Mouse (Mus musculus) G1E (cell line): Measurements from ENCODE around the gene Zbtb43. TPM values are rescaled to one million over a fixed set of nuclear protein-coding genes. Genes with fewer than 3 reads are reported as not detected.

ENCODE experiments used
- ATAC-seq: 2 replicates; pipeline ENCODE4 v1.8.0; 2016; ENCODE audit warnings: mild to moderate bottlenecking; ENCODE audit not compliant: insufficient number of reproducible peaks, poor library complexity, low FRiP score, severe bottlenecking; ENCODE audit errors: extremely low read depth
- DNase-seq: peaks from one replicate; pipeline ENCODE4 v3.0.0; 2012; ENCODE audit warnings: low spot score
- H3K27me3 ChIP-seq: 2 replicates; pipeline ENCODE4 v1.6.1; 2012; ENCODE audit warnings: mild to moderate bottlenecking, low read length, inconsistent platforms; ENCODE audit not compliant: insufficient read depth
- H3K36me3 ChIP-seq: replicated peaks from 2 replicates; pipeline ENCODE3; 2012; ENCODE audit warnings: mild to moderate bottlenecking, inconsistent platforms
- H3K4me1 ChIP-seq: 2 replicates; pipeline ENCODE4 v1.6.1; 2012; ENCODE audit warnings: low read depth, low read length, inconsistent platforms, mixed read lengths; ENCODE audit not compliant: insufficient read depth
- H3K4me3 ChIP-seq: 2 replicates; pipeline ENCODE4 v1.5.1; 2012; ENCODE audit warnings: low read depth, mild to moderate bottlenecking, inconsistent platforms, low read length, moderate library complexity, mixed read lengths
- H3K9me3 ChIP-seq: replicated peaks from 2 replicates; pipeline ENCODE4 v1.6.1; 2012; ENCODE audit warnings: inconsistent platforms
- CTCF ChIP-seq: IDR thresholded peaks from 2 replicates; pipeline ENCODE4 v1.5.1; 2012; ENCODE audit warnings: low read depth, low read length, inconsistent platforms, mixed read lengths
- GATA1 ChIP-seq: IDR thresholded peaks from 2 replicates; pipeline ENCODE4 v1.6.1; 2012; ENCODE audit warnings: borderline replicate concordance, low read length, inconsistent platforms, mixed read lengths
- GATA2 ChIP-seq: IDR thresholded peaks from 2 replicates; pipeline ENCODE4 v1.6.1; 2012; ENCODE audit warnings: low read depth, low read length, inconsistent platforms, borderline replicate concordance
- POLR2AphosphoS5 ChIP-seq: IDR thresholded peaks from 2 replicates; pipeline ENCODE4 v1.6.1; 2012; ENCODE audit warnings: low read depth, low read length, inconsistent platforms; ENCODE audit not compliant: insufficient replicate concordance
- TAL1 ChIP-seq: conservative IDR thresholded peaks from 2 replicates; pipeline ENCODE4 v1.6.1; 2012; ENCODE audit warnings: low read depth, low read length, inconsistent platforms, mixed read lengths
- polyA plus RNA-seq: library from polyadenylated mRNA; stranded (reverse); fragments of >175 nt; gene quantifications from 2 replicates; pipeline ENCODE4 v1.2.3, GENCODE M21; 2012
- total RNA-seq, 2 experiments: library from RNA; stranded (forward) in 1 of 2; stranded (reverse) in 1 of 2; fragments of 200-1000 nt in 1 of 2; fragments of >200 nt in 1 of 2; fragmentation: Nextera tagmentation in 1 of 2; gene quantifications; 2 replicates each; pipeline ENCODE4 v1.2.3; 2014 to 2017

The Zbtb43 gene
- total and polyA plus RNA-seq, 3 experiments = 3.6 to 22.6 (median 13.2) TPM

DNA sequence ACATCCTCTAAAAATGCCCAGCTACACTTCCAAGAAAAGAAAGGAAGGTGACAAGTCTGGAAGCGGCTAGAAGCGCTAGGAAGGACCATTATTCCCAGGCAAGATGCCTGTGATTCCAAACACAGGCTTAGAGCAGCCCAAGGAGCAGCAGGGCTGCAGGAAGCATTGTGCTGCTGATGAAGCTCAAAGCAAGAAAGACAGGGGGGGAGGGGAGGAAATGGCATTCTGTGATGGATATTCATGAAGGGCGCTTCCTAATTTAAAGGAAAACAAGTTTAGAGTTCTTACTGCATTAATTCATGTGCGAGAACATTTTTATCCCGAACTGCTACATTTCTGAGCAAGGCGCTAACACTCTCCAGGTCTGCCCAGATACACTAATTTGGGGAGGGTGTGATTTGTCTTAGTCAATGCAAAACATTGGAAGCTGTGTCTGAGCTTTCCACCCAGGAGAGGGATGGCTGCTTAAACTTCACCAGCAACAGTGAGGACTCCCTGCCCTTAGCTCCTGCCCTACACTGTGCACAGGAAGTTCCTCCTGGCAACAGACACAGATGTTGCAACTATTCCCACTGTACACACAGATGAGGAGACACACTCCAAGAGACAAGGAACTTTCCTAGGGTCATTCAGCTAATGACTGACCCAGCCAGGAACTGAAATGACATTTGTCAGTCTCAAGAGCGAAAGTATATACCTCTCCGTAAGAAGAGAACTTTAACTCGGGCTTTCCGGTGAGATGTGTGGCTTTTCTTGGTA is 41.5 kb downstream of the Zbtb43 start:
- Histone ChIP-seq H3K4me1 (peaks cover 39% of the 10 kb centered on the region), H3K4me3 (no peak overlapping the region), H3K36me3 (peaks cover 63% of the 10 kb centered on the region), H3K9me3 (no peaks in the 10 kb centered on the region), H3K27me3 (no peaks in the 10 kb centered on the region)
- ATAC-seq (no peak), DNase-seq (no peak)
- no peak for TF ChIP-seq GATA2
- no peak for TF ChIP-seq TAL1
- no peak for TF ChIP-seq POLR2AphosphoS5
- TF ChIP-seq CTCF = no peak
- TF ChIP-seq GATA1 = no peak

- DNase-seq (no peak), ATAC-seq (no peak)
- TF ChIP-seq GATA2 (no peak), CTCF (no peak), GATA1 (no peak), POLR2AphosphoS5 (no peak), TAL1 (no peak)
- Histone ChIP-seq H3K4me1 (peaks cover 9% of the 10 kb centered on the region), H3K9me3 (no peaks in the 10 kb centered on the region), H3K4me3 (no peak overlapping the region), H3K27me3 (no peaks in the 10 kb centered on the region), H3K36me3 (peaks cover 73% of the 10 kb centered on the region)
Observed at GRCm38 (mm10) chr2:33417454-33417853, 50.9 kb downstream of the Zbtb43 start.

DNA sequence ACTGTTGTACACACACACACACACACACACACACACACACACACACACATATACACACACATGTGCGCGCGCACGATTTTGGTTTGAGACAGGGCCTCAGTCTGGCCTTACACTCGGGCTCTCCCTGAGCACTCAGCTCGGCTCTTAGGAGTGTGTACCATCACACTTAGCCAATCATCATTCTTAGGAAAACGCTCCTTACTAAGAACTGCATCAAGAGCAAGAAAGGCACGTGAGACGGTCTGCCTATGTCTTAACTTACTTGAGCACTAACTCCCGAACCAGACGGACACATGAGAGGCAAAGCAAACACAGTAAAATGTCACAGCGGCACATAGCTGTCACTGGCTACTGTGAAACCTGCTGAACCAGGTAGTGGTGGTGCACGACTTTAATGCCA is 54.3 kb downstream of the Zbtb43 start:
- Histone ChIP-seq H3K4me1 (peaks cover 13% of the 10 kb centered on the region), H3K9me3 (no peaks in the 10 kb centered on the region), H3K4me3 (no peak overlapping the region), H3K36me3 (peaks cover 78% of the 10 kb centered on the region), H3K27me3 (peaks cover 2% of the 10 kb centered on the region; the same call in 1 of the 2 replicates)
- DNase-seq (no peak), ATAC-seq (no peak)
- TF ChIP-seq GATA1 (no peak), POLR2AphosphoS5 (no peak), GATA2 (no peak), TAL1 (no peak), CTCF (no peak)

DNA sequence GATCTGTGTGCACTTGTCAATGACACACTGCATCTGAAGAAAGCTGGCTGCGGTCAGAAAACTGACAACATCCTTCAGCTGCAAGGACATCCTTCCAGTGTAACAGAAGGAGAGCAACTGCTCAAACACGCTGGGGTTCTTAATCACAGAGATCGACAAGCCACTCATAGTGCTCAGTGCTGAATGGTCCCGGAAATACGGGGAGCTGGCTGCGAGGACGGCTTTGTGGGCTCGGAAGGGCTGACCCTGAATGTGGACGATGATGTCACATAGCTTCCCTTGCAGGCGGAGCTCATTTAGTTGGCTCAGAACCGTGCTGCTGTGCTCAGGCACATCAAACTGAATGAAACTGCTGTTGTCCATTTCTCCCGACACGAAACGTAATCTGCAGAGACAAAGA is 56.2 kb downstream of the Zbtb43 start:
- Histone ChIP-seq H3K4me1 (peaks cover 19% of the 10 kb centered on the region), H3K4me3 (no peak overlapping the region), H3K9me3 (no peaks in the 10 kb centered on the region), H3K36me3 (peaks cover 85% of the 10 kb centered on the region), H3K27me3 (peaks cover 2% of the 10 kb centered on the region; the same call in 1 of the 2 replicates)
- TF ChIP-seq GATA2 (no peak), GATA1 (no peak), CTCF (no peak), POLR2AphosphoS5 (no peak), TAL1 (no peak)
- DNase-seq = no peak
- ATAC-seq = no peak

DNA sequence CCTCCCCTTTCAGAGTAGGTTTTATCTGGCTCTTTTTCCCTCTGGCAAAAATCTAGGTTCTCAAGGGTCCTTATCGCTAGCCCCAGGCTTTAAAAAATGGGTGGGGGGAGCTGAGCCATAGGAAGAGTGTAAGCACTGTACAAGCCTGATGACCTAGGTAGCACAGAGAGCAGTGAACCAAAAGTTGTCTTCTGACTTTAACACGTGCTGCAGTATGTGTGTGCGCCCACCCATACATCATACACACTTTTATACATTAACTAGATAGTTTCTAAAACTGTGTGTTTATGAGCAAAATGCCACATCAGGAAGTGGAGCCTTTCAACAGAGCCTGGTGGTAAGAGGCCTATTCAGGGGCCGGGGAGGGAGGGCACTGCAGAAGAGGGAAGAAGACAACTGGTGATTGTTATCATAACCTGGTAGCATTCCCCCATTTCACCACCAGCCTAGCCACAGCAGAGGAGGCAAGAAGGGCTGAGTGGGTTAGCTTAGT is 64.8 kb downstream of the Zbtb43 start:
- no peaks in the 10 kb centered on the region for H3K27me3 ChIP-seq
- H3K36me3 ChIP-seq = peaks cover 35% of the 10 kb centered on the region
- H3K4me3 ChIP-seq = peak overlapping the region; percentile 61; the same call in 1 of the 2 replicates
- no peaks in the 10 kb centered on the region for H3K9me3 ChIP-seq
- ATAC-seq = peak; percentile 64
- peaks cover 70% of the 10 kb centered on the region for H3K4me1 ChIP-seq
- TF ChIP-seq GATA2 (no peak), TAL1 (peak; percentile 53; the same call in 1 of the 2 replicates), CTCF (no peak)
- DNase-seq = peak; percentile 64

DNA sequence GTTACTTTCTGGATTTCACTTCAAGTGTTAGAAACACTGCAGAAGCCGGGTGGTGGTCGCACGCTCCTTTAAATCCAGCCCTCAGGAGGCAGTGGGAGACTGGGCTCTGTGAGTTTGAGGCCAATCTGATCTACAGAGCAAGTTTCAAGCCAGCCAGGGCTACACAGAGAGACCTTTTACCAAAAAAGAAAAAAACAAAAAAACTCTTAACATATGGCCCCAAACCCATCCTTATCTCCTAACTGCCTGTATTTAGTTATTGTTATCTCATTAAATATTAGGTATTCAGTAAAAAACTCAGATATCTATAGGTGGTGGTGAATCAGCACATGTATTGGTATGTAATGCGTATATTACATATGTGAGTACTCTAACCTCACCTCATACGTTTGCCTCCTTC is 65.7 kb downstream of the Zbtb43 start:
- no peak overlapping the region; the same call in 1 of the 2 replicates for H3K4me3 ChIP-seq
- no peaks in the 10 kb centered on the region for H3K9me3 ChIP-seq
- TF ChIP-seq TAL1 = no peak
- no peak for TF ChIP-seq CTCF
- TF ChIP-seq GATA2 = no peak
- TF ChIP-seq POLR2AphosphoS5 = no peak
- no peak for TF ChIP-seq GATA1
- peaks cover 61% of the 10 kb centered on the region for H3K4me1 ChIP-seq
- peaks cover 26% of the 10 kb centered on the region for H3K36me3 ChIP-seq
- DNase-seq (no peak), ATAC-seq (no peak)
- H3K27me3 ChIP-seq = no peaks in the 10 kb centered on the region
